Mouse (Mus musculus) bone marrow, adult 2 months (tissue): ENCODE data around the gene Hist1h2ad.

ENCODE experiments used
- CTCF ChIP-seq: fragments of 200-500 bp; IDR thresholded peaks from 2 replicates; pipeline ENCODE4 v1.5.1; 2011; ENCODE audit warnings: low read length, control low read depth; ENCODE audit not compliant: control insufficient read depth, insufficient read depth
- POLR2A ChIP-seq: fragments of 200-500 bp; IDR thresholded peaks from 2 replicates; pipeline ENCODE4 v1.6.1; 2011; ENCODE audit warnings: low read depth, mild to moderate bottlenecking, control low read depth, low read length, borderline replicate concordance; ENCODE audit not compliant: control insufficient read depth

DNA sequence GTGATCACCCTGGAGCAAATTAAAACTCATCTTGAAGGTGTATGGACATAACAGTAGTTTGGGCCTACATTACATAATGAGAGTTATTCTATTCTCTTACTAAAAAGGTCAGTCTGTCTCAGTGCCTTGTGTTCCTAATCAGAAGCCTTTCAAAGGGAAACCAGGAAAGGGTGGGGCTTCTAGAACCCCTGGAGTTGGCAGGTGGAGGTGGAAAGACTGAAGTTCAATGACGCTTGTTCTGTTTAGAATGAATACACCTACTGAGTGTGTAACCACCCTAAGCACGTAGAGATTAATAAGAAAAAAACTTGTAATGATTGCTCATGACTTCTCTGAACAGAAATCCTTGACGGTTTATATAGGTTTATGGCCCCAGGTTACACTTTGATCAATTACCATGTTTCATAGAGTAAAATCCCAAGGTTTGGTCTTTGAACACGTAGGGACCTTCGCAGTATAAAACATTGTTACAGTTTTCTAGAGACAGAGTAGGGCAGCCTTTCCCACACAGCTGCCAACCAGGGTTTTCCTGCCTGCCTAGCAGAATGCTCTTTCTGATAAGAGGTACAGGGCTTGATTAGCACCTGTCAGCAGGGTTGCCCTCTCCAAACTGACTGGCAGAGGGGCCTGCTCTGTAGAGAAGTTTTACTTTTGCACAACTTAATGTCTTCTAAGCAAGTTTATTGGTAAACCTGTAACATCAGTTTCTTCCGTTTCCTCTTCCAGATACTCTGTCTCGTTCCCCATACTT is 21.6 kb downstream of the Hist1h2ad start:
- TF ChIP-seq POLR2A (no peak), CTCF (no peak)
